Mouse (Mus musculus) stomach, postnatal 0 days (tissue): ENCODE measurements at regions not wholly inside any gene's neighbourhood (a gene's known extent, or its start where the extent isn't known, plus 50 kb on each side); places are given as distances from the start of the nearest gene placed in this dataset.

ENCODE experiments used
- ATAC-seq: fragments of 200-750 bp; cut with Nextera tagmentation; 2 replicates; pipeline ENCODE4 v1.8.0; 2017; ENCODE audit not compliant: low FRiP score, low TSS enrichment
- DNase-seq: peaks from one replicate; pipeline ENCODE4 v3.0.0-alpha.2; 2016; ENCODE audit warnings: low spot score
- H3K27ac ChIP-seq: fragments of 300-500 bp; sonication (generic); replicated peaks from 2 replicates; pipeline ENCODE4 v1.5.1; 2014; ENCODE audit warnings: mild to moderate bottlenecking, control low read depth
- H3K27me3 ChIP-seq: fragments of 300-500 bp; sonication (generic); 2 replicates; pipeline ENCODE4 v1.6.1; 2014; ENCODE audit warnings: low read length; ENCODE audit not compliant: control insufficient read depth, insufficient read depth
- H3K36me3 ChIP-seq: fragments of 300-500 bp; sonication (generic); 2 replicates; pipeline ENCODE4 v1.6.1; 2014; ENCODE audit warnings: low read length, mixed read lengths; ENCODE audit not compliant: control insufficient read depth, insufficient read depth
- H3K4me1 ChIP-seq: fragments of 300-500 bp; sonication (generic); replicated peaks from 2 replicates; pipeline ENCODE4 v1.6.1; 2014; ENCODE audit warnings: antibody characterized with exemption; ENCODE audit not compliant: control insufficient read depth, insufficient read depth
- H3K4me2 ChIP-seq: fragments of 300-500 bp; sonication (generic); replicated peaks from 2 replicates; pipeline ENCODE4 v1.6.1; 2014; ENCODE audit warnings: low read depth, mild to moderate bottlenecking, control low read depth, moderate library complexity
- H3K4me3 ChIP-seq: fragments of 300-500 bp; sonication (generic); 2 replicates; pipeline ENCODE4 v1.5.1; 2014; ENCODE audit warnings: low read depth, low read length, control low read depth
- H3K9ac ChIP-seq: fragments of 300-500 bp; sonication (generic); 2 replicates; pipeline ENCODE4 v1.6.1; 2014; ENCODE audit warnings: mild to moderate bottlenecking, low read length, control low read depth, mixed read lengths
- H3K9me3 ChIP-seq: fragments of 300-500 bp; sonication (generic); 2 replicates; pipeline ENCODE4 v1.6.1; 2016; ENCODE audit warnings: low read length; ENCODE audit not compliant: control insufficient read depth
- CTCF ChIP-seq: IDR thresholded peaks from 2 replicates; pipeline ENCODE4 v1.5.1; 2016; ENCODE audit warnings: antibody characterized with exemption, low read depth, mild to moderate bottlenecking, moderate library complexity
- EP300 ChIP-seq: optimal IDR thresholded peaks from 2 replicates; pipeline ENCODE3; 2016; ENCODE audit warnings: antibody characterized with exemption
- WGBS: fragments of 180-500 bp; shearing (Covaris S2); extraction: QIAGEN DNeasy Blood & Tissue Kit; methylation state at CpG from one replicate; pipeline ENCODE4 v1.1.7; 2014; 5-methylcytosine and 5-hydroxymethylcytosine counted together

DNA sequence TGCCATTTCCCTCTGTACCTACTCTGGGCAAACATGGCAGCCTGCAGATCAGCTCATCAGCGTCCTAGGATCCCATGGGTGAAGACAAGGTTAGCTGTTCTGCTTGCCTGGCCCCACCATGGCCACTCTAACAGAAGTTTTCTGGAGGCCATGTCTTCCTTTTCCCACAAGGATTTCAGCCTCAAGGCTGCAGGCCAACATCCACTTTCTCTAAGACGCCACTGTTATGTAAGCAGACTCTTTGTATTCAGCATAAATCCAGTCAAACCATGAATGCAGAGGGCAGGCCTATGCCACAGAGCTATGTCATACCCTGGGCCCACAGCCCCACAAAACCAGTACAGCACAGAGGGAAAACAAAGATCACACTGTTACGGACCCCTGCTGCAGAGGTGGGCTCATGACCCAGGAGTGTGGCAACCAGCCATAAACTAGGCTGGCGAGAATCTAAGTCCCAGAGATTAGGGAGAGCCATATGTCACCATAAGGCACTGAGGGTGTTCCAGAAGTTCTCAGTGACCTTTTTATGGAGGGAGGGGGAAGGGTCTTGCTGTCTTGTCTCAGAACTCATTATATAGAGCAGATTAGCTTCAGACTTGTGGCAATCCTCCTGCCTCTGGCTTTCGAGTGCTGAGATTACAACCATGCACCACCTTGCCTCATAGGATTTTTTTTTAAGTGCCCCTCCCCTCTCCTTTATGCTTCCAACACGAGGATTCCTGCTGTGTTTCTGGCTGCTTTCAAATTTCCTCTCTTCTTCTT, 63.2 kb upstream of the Eml4 start:
- no peak overlapping the region for H3K9ac ChIP-seq
- ATAC-seq, result peak; percentile 21; the same call in 1 of the 2 replicates
- 52% methylated on average over 6 of the region's 6 CpGs for WGBS

DNA sequence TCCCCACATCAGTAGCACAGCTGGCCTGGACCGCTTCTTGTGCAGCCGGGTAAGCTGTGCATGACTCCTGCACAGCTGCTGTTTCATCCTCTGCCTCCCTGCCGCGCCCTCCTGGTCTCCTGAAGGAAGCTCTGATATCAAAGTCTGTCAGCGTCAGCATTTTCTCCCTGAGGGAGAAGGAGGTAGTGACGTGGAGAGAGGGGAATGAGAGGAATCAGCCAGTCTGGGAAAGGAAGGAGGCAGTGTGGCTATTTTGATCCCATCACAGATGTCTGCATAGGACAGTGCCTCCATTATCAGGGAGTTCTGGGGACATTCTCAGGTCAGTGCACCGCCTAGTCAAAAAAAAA, 62.6 kb upstream of the Eml4 start:
- no peak for TF ChIP-seq EP300
- no peak for TF ChIP-seq CTCF
- Histone ChIP-seq H3K4me1 (no peaks in the 10 kb centered on the region), H3K4me2 (no peak overlapping the region), H3K4me3 (no peak overlapping the region), H3K9ac (no peak overlapping the region), H3K27ac (no peak overlapping the region), H3K36me3 (no peaks in the 10 kb centered on the region), H3K9me3 (no peaks in the 10 kb centered on the region), H3K27me3 (no peaks in the 10 kb centered on the region)
- DNase-seq, result peak; percentile 49
- peak; percentile 67 for ATAC-seq
- 20% methylated on average over 7 of the region's 7 CpGs for whole genome bisulfite sequencing

More for the DNA sequence above, 63.2 kb upstream of the Eml4 start:
- no peak overlapping the region for H3K4me2 ChIP-seq
- H3K36me3 ChIP-seq, result no peaks in the 10 kb centered on the region
- no peaks in the 10 kb centered on the region for H3K27me3 ChIP-seq
- H3K27ac ChIP-seq, result no peak overlapping the region
- H3K4me1 ChIP-seq, result no peaks in the 10 kb centered on the region
- DNase-seq, result no peak
- TF ChIP-seq CTCF (no peak), EP300 (no peak)
- H3K9me3 ChIP-seq, result no peaks in the 10 kb centered on the region
- H3K4me3 ChIP-seq, result no peak overlapping the region

DNA sequence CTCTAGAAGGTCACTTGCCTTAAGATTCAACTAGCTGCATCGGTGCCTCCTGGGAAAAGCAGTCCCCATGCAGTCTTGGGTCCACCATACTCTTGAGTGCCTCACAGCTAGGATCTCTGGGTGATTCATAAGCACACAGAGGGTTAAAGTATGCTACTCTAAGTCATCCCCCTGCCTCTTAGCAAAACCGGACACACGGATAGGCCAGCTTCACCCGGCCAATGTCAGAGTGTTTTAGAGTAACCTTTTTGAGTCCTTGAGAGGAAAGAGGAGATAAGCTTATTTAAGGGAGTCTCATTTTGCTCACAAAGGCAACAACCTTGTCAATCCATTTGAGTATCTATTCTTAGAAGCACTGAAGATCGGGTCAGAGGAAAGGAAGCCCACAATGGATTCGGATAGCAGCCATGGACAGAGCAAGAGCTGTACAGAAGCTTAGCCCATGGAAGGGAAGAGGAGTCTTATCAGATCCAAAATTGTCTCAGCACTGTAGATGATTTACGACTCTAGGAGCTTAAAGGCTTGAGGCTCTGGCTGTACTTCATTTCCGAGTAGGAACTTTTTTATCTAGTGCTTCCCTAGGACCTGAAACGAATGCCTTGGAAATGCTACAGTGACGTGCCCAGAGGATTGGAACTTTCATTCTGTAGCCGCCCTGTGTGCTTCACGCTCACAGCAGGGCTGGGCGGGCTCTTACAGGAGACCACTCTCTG, 55.0 kb upstream of the Eml4 start:
- Histone ChIP-seq H3K27me3 (no peaks in the 10 kb centered on the region), H3K9me3 (no peaks in the 10 kb centered on the region), H3K36me3 (no peaks in the 10 kb centered on the region), H3K4me3 (no peak overlapping the region), H3K4me2 (no peak overlapping the region), H3K4me1 (no peaks in the 10 kb centered on the region), H3K9ac (no peak overlapping the region), H3K27ac (no peak overlapping the region)
- no peak for TF ChIP-seq EP300
- ATAC-seq, result no peak
- DNase-seq, result no peak
- 54% methylated on average over 13 of the region's 13 CpGs for WGBS

DNA sequence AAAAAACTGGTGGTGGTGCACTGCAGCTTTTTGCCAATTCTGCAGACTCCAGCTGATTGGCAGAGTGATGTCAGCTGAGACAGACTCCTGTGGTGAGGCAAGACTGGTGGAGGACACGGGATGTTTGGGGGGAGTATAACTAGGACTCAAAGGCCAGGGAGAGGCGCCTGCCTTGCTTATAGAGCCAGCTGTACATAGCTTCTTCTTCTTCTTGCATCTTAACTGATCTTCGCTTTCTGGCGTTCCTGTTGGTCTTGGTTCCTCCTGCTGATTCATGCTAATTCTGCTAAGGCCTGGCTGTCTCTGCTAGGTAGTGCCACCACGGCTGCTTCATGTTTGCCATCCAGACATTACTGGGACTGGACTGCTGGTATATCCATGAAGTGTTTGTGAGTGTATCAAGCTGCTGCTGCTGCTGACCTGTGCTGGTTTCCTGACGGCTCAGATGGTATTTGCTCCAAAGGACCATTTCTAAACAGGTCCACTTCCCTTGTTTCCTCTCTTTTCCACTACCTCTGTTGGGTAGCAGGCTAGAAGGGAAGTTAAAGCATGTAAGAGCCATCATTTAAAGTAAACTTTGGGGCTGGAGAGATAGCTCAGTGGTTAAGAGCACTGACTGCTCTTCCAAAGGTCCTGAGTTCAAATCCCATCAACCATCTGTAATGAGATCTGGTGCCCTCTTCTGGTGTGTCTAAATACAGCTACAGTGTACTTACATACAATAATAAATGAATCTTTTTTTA, 53.2 kb upstream of the Eml4 start:
- ATAC-seq (no peak), DNase-seq (no peak)
- no peaks in the 10 kb centered on the region for H3K9me3 ChIP-seq
- H3K36me3 ChIP-seq, result no peaks in the 10 kb centered on the region
- H3K27ac ChIP-seq, result no peak overlapping the region
- no peak overlapping the region for H3K4me2 ChIP-seq
- H3K9ac ChIP-seq, result no peak overlapping the region
- no peaks in the 10 kb centered on the region for H3K27me3 ChIP-seq
- WGBS, result 70% methylated on average over 6 of the region's 6 CpGs
- TF ChIP-seq EP300 (no peak), CTCF (no peak)
- H3K4me3 ChIP-seq, result no peak overlapping the region
- no peaks in the 10 kb centered on the region for H3K4me1 ChIP-seq
